ENCODE assay signal across 20 mouse cellular contexts in the genomic region with DNA sequence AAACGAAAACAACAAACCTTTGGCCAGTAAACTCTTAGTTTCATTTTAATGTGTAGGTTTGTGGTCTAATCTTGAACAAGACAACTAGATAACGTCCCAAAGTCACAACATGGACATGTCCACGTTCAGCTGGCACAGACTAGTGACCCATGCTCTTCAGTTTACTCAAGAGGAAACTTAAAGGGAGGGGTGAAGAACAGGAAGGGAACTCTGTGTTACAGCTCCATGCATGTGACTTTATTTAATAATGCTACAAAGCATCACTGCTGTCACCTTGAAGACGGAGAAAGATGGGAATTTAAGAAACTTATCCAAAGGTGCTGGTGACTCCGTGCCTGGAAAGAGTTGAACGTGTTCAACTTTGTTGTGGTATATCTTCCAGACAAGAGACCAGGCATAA. TPM values are rescaled to one million over a fixed set of nuclear protein-coding genes. Genes with fewer than 3 reads are reported as not detected.
DNase-seq lines count a peak whose midpoint lies in the region; ATAC-seq and TF ChIP-seq lines count a peak whose summit lies in the region.
"Had no signal": no experiment of that assay in that cellular context is flagged by ENCODE, and none has a peak within 500 bp of the region (broad histone marks: within the 10 kb centered on the region; RNA-seq: fewer than 3 reads in every experiment).

No protein-coding gene starts in this region.

- no peak for TF ChIP-seq EP300 in lung, postnatal 0 days (IDR thresholded peaks at IDR 0.05)

- H3K4me2 ChIP-seq in intestine, embryonic 16.5 days (ENCODE audit: low read depth, low read length) = no peak overlapping the region
- no peak overlapping the region for H3K4me2 ChIP-seq in intestine, embryonic 15.5 days (replicated peaks)
- H3K4me2 ChIP-seq in lung, postnatal 0 days (replicated peaks; ENCODE audit: low read depth, low read length) = no peak overlapping the region
- H3K4me2 ChIP-seq in intestine, postnatal 0 days (replicated peaks; ENCODE audit: low read depth) = no peak overlapping the region
- H3K4me2 ChIP-seq: embryonic facial prominence, embryonic 13.5 days; forebrain, embryonic 12.5 days; heart, embryonic 11.5 days; heart, embryonic 15.5 days; hindbrain, embryonic 14.5 days had no signal

- H3K9ac ChIP-seq in intestine, embryonic 16.5 days (ENCODE audit: low read depth, low read length) = no peak overlapping the region
- H3K9ac ChIP-seq in intestine, embryonic 15.5 days = no peak overlapping the region
- H3K9ac ChIP-seq in lung, postnatal 0 days (replicated peaks; ENCODE audit: low read depth) = no peak overlapping the region
- no peak overlapping the region for H3K9ac ChIP-seq in intestine, postnatal 0 days (ENCODE audit: low read depth, low read length)
- H3K9ac ChIP-seq: embryonic facial prominence, embryonic 13.5 days; forebrain, embryonic 12.5 days; heart, embryonic 15.5 days; hindbrain, embryonic 14.5 days had no signal

- DNase-seq in lung, postnatal 0 days (ENCODE audit: low spot score) = peak; percentile 51
- DNase-seq in lung, postnatal 10 days = no peak
- DNase-seq: adrenal gland, adult 2 months; adrenal gland, postnatal 25 days; cerebellum, adult 18-20 months; cerebellum, adult 9-11 months; cerebellum, postnatal 36 days; gastrocnemius, postnatal 14 days had no signal

- H3K27me3 ChIP-seq in intestine, embryonic 16.5 days (replicated peaks; ENCODE audit: control insufficient read depth, insufficient read depth, low read length) = no peaks in the 10 kb centered on the region
- no peaks in the 10 kb centered on the region for H3K27me3 ChIP-seq in intestine, embryonic 15.5 days (replicated peaks)
- H3K27me3 ChIP-seq in lung, postnatal 0 days (replicated peaks; ENCODE audit: insufficient read depth, low read length) = no peaks in the 10 kb centered on the region
- no peaks in the 10 kb centered on the region for H3K27me3 ChIP-seq in intestine, postnatal 0 days (replicated peaks; ENCODE audit: control insufficient read depth, insufficient read depth, low read length)
- H3K27me3 ChIP-seq in small intestine, adult 2 months (ENCODE audit: control insufficient read depth, insufficient read depth, low read length) = no peaks in the 10 kb centered on the region
- H3K27me3 ChIP-seq: embryonic facial prominence, embryonic 13.5 days; forebrain, embryonic 12.5 days; heart, embryonic 15.5 days had no signal

- TF ChIP-seq POLR2A in small intestine, adult 2 months (IDR thresholded peaks at IDR 0.05; ENCODE audit: low read depth, low read length) = no peak

- 85% methylated on average over 6 of the region's 6 CpGs for WGBS in intestine, embryonic 16.5 days
- WGBS in intestine, embryonic 15.5 days = 84% methylated on average over 6 of the region's 6 CpGs
- WGBS in lung, postnatal 0 days = 69% methylated on average over 6 of the region's 6 CpGs
- 75% methylated on average over 6 of the region's 6 CpGs for WGBS in intestine, postnatal 0 days
- 58% methylated on average over 6 of the region's 6 CpGs for WGBS in small intestine, adult 2 months

- TF ChIP-seq CTCF in lung, postnatal 0 days (IDR thresholded peaks at IDR 0.05) = no peak
- TF ChIP-seq CTCF in intestine, postnatal 0 days (IDR thresholded peaks at IDR 0.05; ENCODE audit: low read depth) = no peak
- no peak for TF ChIP-seq CTCF in small intestine, adult 2 months (IDR thresholded peaks at IDR 0.05; ENCODE audit: extremely low read depth, insufficient read length, insufficient replicate concordance, low read depth, low read length)

- H3K36me3 ChIP-seq in intestine, embryonic 16.5 days (ENCODE audit: control insufficient read depth, insufficient read depth, low read length) = no peaks in the 10 kb centered on the region
- H3K36me3 ChIP-seq in intestine, embryonic 15.5 days = no peaks in the 10 kb centered on the region
- H3K36me3 ChIP-seq in lung, postnatal 0 days (ENCODE audit: insufficient read depth, low read length) = no peaks in the 10 kb centered on the region
- no peaks in the 10 kb centered on the region for H3K36me3 ChIP-seq in intestine, postnatal 0 days (ENCODE audit: control insufficient read depth, insufficient read depth)
- H3K36me3 ChIP-seq in small intestine, adult 2 months (ENCODE audit: control insufficient read depth, insufficient read depth, low read length) = no peaks in the 10 kb centered on the region
- H3K36me3 ChIP-seq: heart, embryonic 15.5 days had no signal

- no peaks in the 10 kb centered on the region for H3K9me3 ChIP-seq in intestine, embryonic 16.5 days (ENCODE audit: control insufficient read depth, low read length)
- no peaks in the 10 kb centered on the region for H3K9me3 ChIP-seq in intestine, embryonic 15.5 days
- no peaks in the 10 kb centered on the region for H3K9me3 ChIP-seq in lung, postnatal 0 days (ENCODE audit: low read length)
- no peaks in the 10 kb centered on the region for H3K9me3 ChIP-seq in intestine, postnatal 0 days (ENCODE audit: control insufficient read depth)
- H3K9me3 ChIP-seq: embryonic facial prominence, embryonic 13.5 days; forebrain, embryonic 12.5 days; heart, embryonic 15.5 days; hindbrain, embryonic 10.5 days had no signal

- H3K27ac ChIP-seq in intestine, embryonic 16.5 days (ENCODE audit: low read length) = peak overlapping the region; percentile 72
- H3K27ac ChIP-seq in intestine, embryonic 15.5 days = no peak overlapping the region
- no peak overlapping the region for H3K27ac ChIP-seq in lung, postnatal 0 days (ENCODE audit: low read length)
- peak overlapping the region; percentile 86 for H3K27ac ChIP-seq in intestine, postnatal 0 days (ENCODE audit: low read depth, low read length)
- peak overlapping the region; percentile 96 for H3K27ac ChIP-seq in small intestine, adult 2 months (ENCODE audit: insufficient read depth, low read depth, low read length)
- H3K27ac ChIP-seq: embryonic facial prominence, embryonic 13.5 days; forebrain, embryonic 12.5 days; heart, embryonic 15.5 days; hindbrain, embryonic 10.5 days; hindbrain, embryonic 14.5 days had no signal

- ATAC-seq in intestine, embryonic 16.5 days = no peak
- no peak for ATAC-seq in intestine, embryonic 15.5 days
- ATAC-seq in lung, postnatal 0 days = no peak
- no peak for ATAC-seq in intestine, postnatal 0 days
- ATAC-seq: forebrain, embryonic 16.5 days had no signal

- no peak overlapping the region for H3K4me3 ChIP-seq in intestine, embryonic 16.5 days (ENCODE audit: low read length)
- no peak overlapping the region for H3K4me3 ChIP-seq in intestine, embryonic 15.5 days (replicated peaks)
- H3K4me3 ChIP-seq in lung, postnatal 0 days (ENCODE audit: low read depth, low read length) = no peak overlapping the region
- no peak overlapping the region for H3K4me3 ChIP-seq in intestine, postnatal 0 days (ENCODE audit: low read depth, low read length)
- H3K4me3 ChIP-seq in small intestine, adult 2 months (ENCODE audit: low read depth, low read length) = no peak overlapping the region
- H3K4me3 ChIP-seq: embryonic facial prominence, embryonic 13.5 days; forebrain, embryonic 12.5 days; heart, embryonic 15.5 days; hindbrain, embryonic 10.5 days had no signal

- H3K4me1 ChIP-seq in intestine, embryonic 16.5 days (ENCODE audit: control insufficient read depth, insufficient read depth, low read length) = peaks cover 9% of the 10 kb centered on the region; the same call in 1 of the 2 replicates
- H3K4me1 ChIP-seq in intestine, embryonic 15.5 days (replicated peaks) = no peaks in the 10 kb centered on the region
- peaks cover 10% of the 10 kb centered on the region; the same call in 1 of the 2 replicates for H3K4me1 ChIP-seq in lung, postnatal 0 days (ENCODE audit: insufficient read depth, low read depth, low read length)
- peaks cover 10% of the 10 kb centered on the region; the same call in 1 of the 2 replicates for H3K4me1 ChIP-seq in intestine, postnatal 0 days (replicated peaks; ENCODE audit: control insufficient read depth, insufficient read depth, low read length)
- peaks cover 18% of the 10 kb centered on the region; the same call in 1 of the 2 replicates for H3K4me1 ChIP-seq in small intestine, adult 2 months (ENCODE audit: control insufficient read depth, insufficient read depth, insufficient read length, low read length)

RNA-seq across cellular contexts. Expression of a gene that starts 22.0 kb away (rescaled TPM):
- polyA plus RNA-seq in intestine, embryonic 16.5 days (2015; fragmentation: Nextera tagmentation; extraction: Ambion mirVana) = 146 and 148 TPM in 2 replicates
- 124 and 131 TPM in 2 replicates for polyA plus RNA-seq in intestine, embryonic 15.5 days (2015; fragmentation: Nextera tagmentation; extraction: Ambion mirVana)
- polyA plus RNA-seq in lung, postnatal 0 days (2015; fragmentation: Nextera tagmentation; extraction: Ambion mirVana) = 83.7 and 91.5 TPM in 2 replicates
- polyA plus RNA-seq in intestine, postnatal 0 days (2015; fragmentation: Nextera tagmentation; extraction: Ambion mirVana) = 106 and 109 TPM in 2 replicates
- 16.8 and 64.6 TPM in 2 replicates for polyA plus RNA-seq in small intestine, adult 2 months (2012; rRNA removed)

RNA-seq across cellular contexts. Expression of a gene that starts 22.0 kb away (rescaled TPM):
- 54.2 and 64.9 TPM in 2 replicates for polyA plus RNA-seq in intestine, embryonic 16.5 days (2015; fragmentation: Nextera tagmentation; extraction: Ambion mirVana)
- polyA plus RNA-seq in intestine, embryonic 15.5 days (2015; fragmentation: Nextera tagmentation; extraction: Ambion mirVana) = 31.1 and 36.0 TPM in 2 replicates
- polyA plus RNA-seq in lung, postnatal 0 days (2015; fragmentation: Nextera tagmentation; extraction: Ambion mirVana) = not detected in 2 replicates
- polyA plus RNA-seq in intestine, postnatal 0 days (2015; fragmentation: Nextera tagmentation; extraction: Ambion mirVana) = 44.1 and 58.4 TPM in 2 replicates
- polyA plus RNA-seq in small intestine, adult 2 months (2012; rRNA removed) = 18.3 and 52.6 TPM in 2 replicates
- polyA plus RNA-seq: adrenal gland, adult 2 months; embryonic facial prominence, embryonic 13.5 days; forebrain, embryonic 12.5 days; frontal cortex, adult 2 months; heart, embryonic 11.5 days; heart, embryonic 15.5 days; hindbrain, embryonic 14.5 days had no signal

RNA-seq across cellular contexts. Expression of a gene that starts 42.1 kb away (rescaled TPM):
- not detected in 2 replicates for polyA plus RNA-seq in intestine, embryonic 16.5 days (2015; fragmentation: Nextera tagmentation; extraction: Ambion mirVana)
- polyA plus RNA-seq in intestine, embryonic 15.5 days (2015; fragmentation: Nextera tagmentation; extraction: Ambion mirVana) = not detected in 2 replicates
- polyA plus RNA-seq in lung, postnatal 0 days (2015; fragmentation: Nextera tagmentation; extraction: Ambion mirVana) = not detected in 2 replicates
- polyA plus RNA-seq in intestine, postnatal 0 days (2015; fragmentation: Nextera tagmentation; extraction: Ambion mirVana) = not detected in 2 replicates
- not detected in 2 replicates for polyA plus RNA-seq in small intestine, adult 2 months (2012; rRNA removed)
- polyA plus RNA-seq: adrenal gland, adult 2 months; embryonic facial prominence, embryonic 13.5 days; forebrain, embryonic 12.5 days; forebrain, embryonic 16.5 days; frontal cortex, adult 2 months; heart, embryonic 11.5 days; heart, embryonic 15.5 days; hindbrain, embryonic 10.5 days; hindbrain, embryonic 14.5 days had no signal

RNA-seq across cellular contexts. Expression of a gene that starts 49.1 kb away (rescaled TPM):
- polyA plus RNA-seq in intestine, embryonic 16.5 days (2015; fragmentation: Nextera tagmentation; extraction: Ambion mirVana) = 0.66 and 0.81 TPM in 2 replicates
- 0.25 and 0.44 TPM in 2 replicates for polyA plus RNA-seq in intestine, embryonic 15.5 days (2015; fragmentation: Nextera tagmentation; extraction: Ambion mirVana)
- not detected in 2 replicates for polyA plus RNA-seq in lung, postnatal 0 days (2015; fragmentation: Nextera tagmentation; extraction: Ambion mirVana)
- polyA plus RNA-seq in intestine, postnatal 0 days (2015; fragmentation: Nextera tagmentation; extraction: Ambion mirVana) = 0.43 and 0.51 TPM in 2 replicates
- polyA plus RNA-seq in small intestine, adult 2 months (2012; rRNA removed) = 1.2 and 1.3 TPM in 2 replicates
- polyA plus RNA-seq: adrenal gland, adult 2 months; embryonic facial prominence, embryonic 13.5 days; forebrain, embryonic 12.5 days; frontal cortex, adult 2 months; heart, embryonic 11.5 days; heart, embryonic 15.5 days; hindbrain, embryonic 10.5 days had no signal

RNA-seq across cellular contexts. Expression of a gene that starts 58.5 kb away (rescaled TPM):
- 0.39 TPM in 1 of 2 replicates, not detected in the other for polyA plus RNA-seq in intestine, embryonic 16.5 days (2015; fragmentation: Nextera tagmentation; extraction: Ambion mirVana)
- not detected in 2 replicates for polyA plus RNA-seq in intestine, embryonic 15.5 days (2015; fragmentation: Nextera tagmentation; extraction: Ambion mirVana)
- not detected in 2 replicates for polyA plus RNA-seq in lung, postnatal 0 days (2015; fragmentation: Nextera tagmentation; extraction: Ambion mirVana)
- polyA plus RNA-seq in intestine, postnatal 0 days (2015; fragmentation: Nextera tagmentation; extraction: Ambion mirVana) = not detected in 2 replicates
- polyA plus RNA-seq in small intestine, adult 2 months (2012; rRNA removed) = not detected in 2 replicates
- polyA plus RNA-seq: adrenal gland, adult 2 months; forebrain, embryonic 12.5 days; forebrain, embryonic 16.5 days; frontal cortex, adult 2 months; heart, embryonic 11.5 days; hindbrain, embryonic 10.5 days; hindbrain, embryonic 14.5 days had no signal

Comparison
In these comparisons a context has a peak if more than half of its experiments do, and no peak if none do; other contexts are left out.
1. H3K27ac ChIP-seq: peak in intestine, embryonic 16.5 days (single experiment), intestine, postnatal 0 days (single experiment) and small intestine, adult 2 months (single experiment); none in intestine, embryonic 15.5 days (single experiment) and lung, postnatal 0 days (single experiment).
2. RNA of a gene that starts 22.0 kb away (polyA plus RNA-seq): 54.2 to 64.9 TPM in intestine, embryonic 16.5 days, 18.3 to 52.6 TPM in small intestine, adult 2 months, 44.1 to 58.4 TPM in intestine, postnatal 0 days and 31.1 to 36.0 TPM in intestine, embryonic 15.5 days; not detected in lung, postnatal 0 days; every median in the first group is over 10 times any median in the second.